Mouse (Mus musculus) B cell, adult 2 months (primary cell): Measurements from ENCODE around the gene Arntl2.
"Not testable (repeated sequence)": the region's sequence is repeated elsewhere in the genome, so short reads cannot be mapped to it uniquely, and the experiment has no call there.

Experiments used
- DNase-seq, 2 experiments: peaks; one replicate each; pipeline ENCODE4 v3.0.0; 2022

Gene Arntl2

GRCm38 (mm10) chr6:146795924-146796545, at the start of gene Arntl2:
Gene Arntl2, plus strand, starts transcription at chr6:146796055.
- no peak for DNase-seq

- no peak for DNase-seq
These were observed 49.3 kb upstream of the Arntl2 start for GRCm38 (mm10) chr6:146746577-146746976.

- DNase-seq, result no peak
These were observed 48.8 kb upstream of the Arntl2 start for GRCm38 (mm10) chr6:146747057-146747456.

- no peak for DNase-seq
These were observed 47.6 kb upstream of the Arntl2 start for GRCm38 (mm10) chr6:146748271-146748670.

GRCm38 (mm10) chr6:146751671-146752070, 44.2 kb upstream of the Arntl2 start:
- no peak for DNase-seq

GRCm38 (mm10) chr6:146752178-146752577, 43.7 kb upstream of the Arntl2 start:
- DNase-seq, result no peak

- DNase-seq, result no peak
These were observed 43.2 kb upstream of the Arntl2 start for GRCm38 (mm10) chr6:146752612-146753011.

- DNase-seq, result no peak
These were observed 42.2 kb upstream of the Arntl2 start for GRCm38 (mm10) chr6:146753560-146754160.

GRCm38 (mm10) chr6:146755136-146755535, 40.7 kb upstream of the Arntl2 start:
- DNase-seq, result no peak

GRCm38 (mm10) chr6:146755679-146756078, 40.2 kb upstream of the Arntl2 start:
- DNase-seq, result no peak

GRCm38 (mm10) chr6:146759027-146759426, 36.8 kb upstream of the Arntl2 start:
- no peak for DNase-seq

GRCm38 (mm10) chr6:146760022-146760421, 35.8 kb upstream of the Arntl2 start:
- no peak for DNase-seq

- DNase-seq, result no peak
These were observed 35.1 kb upstream of the Arntl2 start for GRCm38 (mm10) chr6:146760736-146761135.

GRCm38 (mm10) chr6:146762264-146762898, 33.5 kb upstream of the Arntl2 start:
- DNase-seq, result peak; percentile 32

- no peak for DNase-seq
These were observed 31.3 kb upstream of the Arntl2 start for GRCm38 (mm10) chr6:146764593-146764992.

GRCm38 (mm10) chr6:146765270-146765669, 30.6 kb upstream of the Arntl2 start:
- DNase-seq, result no peak

- DNase-seq, result no peak
These were observed 26.9 kb upstream of the Arntl2 start for GRCm38 (mm10) chr6:146768813-146769404.

- no peak for DNase-seq
These were observed 25.7 kb upstream of the Arntl2 start for GRCm38 (mm10) chr6:146770005-146770745.

GRCm38 (mm10) chr6:146770808-146771207, 25.0 kb upstream of the Arntl2 start:
- DNase-seq, result no peak

GRCm38 (mm10) chr6:146775864-146776263, 20.0 kb upstream of the Arntl2 start:
- not testable (repeated sequence) for DNase-seq

- DNase-seq, result no peak
These were observed 19.1 kb upstream of the Arntl2 start for GRCm38 (mm10) chr6:146776610-146777389.

GRCm38 (mm10) chr6:146778055-146778454, 17.8 kb upstream of the Arntl2 start:
- DNase-seq, result no peak
